Mouse (Mus musculus) liver, embryonic 13.5 days (tissue): Measurements from ENCODE around the gene Arhgap8. TPM values are rescaled to one million over a fixed set of nuclear protein-coding genes. Genes with fewer than 3 reads are reported as not detected.

ENCODE experiments used
- ATAC-seq: fragments of 200-750 bp; cut with Nextera tagmentation; 2 replicates; pipeline ENCODE4 v1.8.0; 2017; ENCODE audit warnings: low read depth, mild to moderate bottlenecking, moderate number of reproducible peaks, moderate library complexity
- DNase-seq: peaks from one replicate; pipeline ENCODE4 v3.0.0; 2022
- H3K27ac ChIP-seq: fragments of 300-500 bp; sonication (generic); 2 replicates; pipeline ENCODE4 v1.5.1; 2015; ENCODE audit warnings: moderate library complexity, mild to moderate bottlenecking, inconsistent platforms
- H3K27me3 ChIP-seq: fragments of 300-500 bp; sonication (generic); 2 replicates; pipeline ENCODE4 v1.6.1; 2015; ENCODE audit warnings: mild to moderate bottlenecking, inconsistent platforms
- H3K36me3 ChIP-seq: fragments of 300-500 bp; sonication (generic); 2 replicates; pipeline ENCODE4 v1.6.1; 2015; ENCODE audit warnings: mild to moderate bottlenecking, inconsistent platforms
- H3K4me1 ChIP-seq: fragments of 300-500 bp; sonication (generic); replicated peaks from 2 replicates; pipeline ENCODE4 v1.6.1; 2015; ENCODE audit warnings: inconsistent platforms
- H3K4me2 ChIP-seq: fragments of 300-500 bp; sonication (generic); 2 replicates; pipeline ENCODE4 v1.6.1; 2015; ENCODE audit warnings: inconsistent platforms, mild to moderate bottlenecking, moderate library complexity
- H3K4me3 ChIP-seq: fragments of 300-500 bp; sonication (generic); replicated peaks from 2 replicates; pipeline ENCODE4 v1.5.1; 2015; ENCODE audit warnings: mild to moderate bottlenecking, inconsistent platforms
- H3K9ac ChIP-seq: fragments of 300-500 bp; sonication (generic); 2 replicates; pipeline ENCODE4 v1.6.1; 2015; ENCODE audit warnings: mild to moderate bottlenecking, inconsistent platforms
- H3K9me3 ChIP-seq: fragments of 300-500 bp; sonication (generic); replicated peaks from 2 replicates; pipeline ENCODE4 v1.6.1; 2016; ENCODE audit warnings: inconsistent platforms
- WGBS: fragments of 180-500 bp; shearing (Covaris S2); methylation state at CpG from one replicate; pipeline ENCODE4 v1.1.7; 2015; ENCODE audit not compliant: insufficient replicate concordance; 5-methylcytosine and 5-hydroxymethylcytosine counted together
- polyA plus RNA-seq: library from polyadenylated mRNA; unstranded; fragments of >200 nt; fragmentation: Nextera tagmentation; extraction: Ambion mirVana; gene quantifications from 2 replicates; pipeline ENCODE4 v1.2.1, GENCODE M21; 2015

The Arhgap8 gene
- polyA plus RNA-seq, 1 experiment from 2014 or later: 0.54 TPM

DNA sequence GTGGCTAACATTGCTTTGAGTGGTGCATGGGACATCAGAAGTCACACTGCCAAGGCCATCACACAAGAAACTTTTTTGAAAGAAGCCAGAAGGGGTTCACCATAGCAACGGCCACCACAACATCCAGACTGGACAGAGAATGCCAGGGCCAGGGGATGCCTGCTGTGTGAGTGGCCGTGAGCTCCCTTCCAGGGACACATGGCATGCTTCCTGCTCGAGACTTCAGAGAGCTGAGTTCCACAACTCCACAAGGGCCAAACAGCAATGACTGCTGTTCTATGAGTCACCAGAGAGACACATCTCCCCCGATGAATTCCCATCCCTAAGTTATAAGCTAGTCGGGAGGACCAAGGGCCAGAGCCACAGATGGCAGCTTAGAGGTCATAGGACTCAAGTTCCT is 91.3 kb downstream of the Arhgap8 start:
- DNase-seq: no peak

DNA sequence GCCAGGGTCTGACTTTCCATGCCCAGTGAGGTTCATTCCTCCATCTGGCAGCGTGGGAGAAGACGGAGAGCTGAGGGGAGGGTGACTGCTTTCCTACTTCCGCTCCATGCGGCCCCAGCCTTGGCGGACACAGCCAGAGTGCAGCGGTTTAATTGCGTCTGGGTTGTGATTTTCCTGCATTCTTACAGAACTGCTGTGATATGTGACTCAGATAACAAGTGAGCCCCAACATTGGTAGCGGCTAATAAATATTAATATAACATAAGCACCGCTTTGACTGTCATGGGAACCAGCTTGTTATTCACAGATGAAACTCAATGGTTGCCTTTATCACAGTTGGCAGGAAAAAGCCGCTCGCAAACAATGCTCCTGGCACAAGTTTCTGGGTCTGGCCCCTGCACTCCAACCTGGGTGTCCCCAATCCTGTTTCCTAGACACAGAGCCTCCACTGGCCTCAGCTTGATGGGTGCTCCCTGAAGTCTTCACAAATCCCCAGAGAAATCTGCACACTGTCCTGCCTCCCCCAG is 93.0 kb downstream of the Arhgap8 start:
- DNase-seq: no peak
- no peaks in the 10 kb centered on the region for H3K36me3 ChIP-seq
- H3K27me3 ChIP-seq: no peaks in the 10 kb centered on the region
- H3K9ac ChIP-seq: no peak overlapping the region
- H3K4me2 ChIP-seq: no peak overlapping the region
- ATAC-seq: no peak
- H3K9me3 ChIP-seq: no peaks in the 10 kb centered on the region
- no peaks in the 10 kb centered on the region for H3K4me1 ChIP-seq
- H3K4me3 ChIP-seq: no peak overlapping the region
- no peak overlapping the region for H3K27ac ChIP-seq
- WGBS: 81% methylated on average over 11 of the region's 11 CpGs

More for the DNA sequence above, 91.3 kb downstream of the Arhgap8 start:
- no peak overlapping the region for H3K27ac ChIP-seq
- H3K36me3 ChIP-seq: no peaks in the 10 kb centered on the region
- WGBS: 50% methylated on average over 5 of the region's 5 CpGs
- H3K4me2 ChIP-seq: no peak overlapping the region
- no peak for ATAC-seq
- no peaks in the 10 kb centered on the region for H3K4me1 ChIP-seq
- no peaks in the 10 kb centered on the region for H3K27me3 ChIP-seq
- no peak overlapping the region for H3K4me3 ChIP-seq
- no peaks in the 10 kb centered on the region for H3K9me3 ChIP-seq
- H3K9ac ChIP-seq: no peak overlapping the region

DNA sequence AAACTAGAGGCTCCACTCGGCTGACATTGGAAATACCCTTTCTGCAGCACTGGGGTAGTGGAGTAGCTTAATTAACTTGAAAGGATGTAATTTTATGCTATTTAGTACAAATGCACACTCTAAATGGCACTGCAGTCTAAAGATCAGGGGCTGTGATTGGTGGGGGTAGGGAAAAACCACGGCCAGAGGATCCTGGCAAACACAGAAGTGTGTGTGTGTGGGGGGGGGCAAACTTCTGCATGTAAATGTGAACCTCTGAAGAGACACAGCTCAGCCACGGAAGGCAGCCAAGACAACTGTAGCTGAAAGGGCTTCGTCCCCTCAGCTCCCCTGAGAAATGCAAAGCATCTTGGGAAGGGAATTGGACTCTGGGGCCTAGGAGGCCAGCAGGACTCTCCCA is 95.3 kb downstream of the Arhgap8 start:
- Histone ChIP-seq H3K9ac (no peak overlapping the region), H3K27ac (no peak overlapping the region)

DNA sequence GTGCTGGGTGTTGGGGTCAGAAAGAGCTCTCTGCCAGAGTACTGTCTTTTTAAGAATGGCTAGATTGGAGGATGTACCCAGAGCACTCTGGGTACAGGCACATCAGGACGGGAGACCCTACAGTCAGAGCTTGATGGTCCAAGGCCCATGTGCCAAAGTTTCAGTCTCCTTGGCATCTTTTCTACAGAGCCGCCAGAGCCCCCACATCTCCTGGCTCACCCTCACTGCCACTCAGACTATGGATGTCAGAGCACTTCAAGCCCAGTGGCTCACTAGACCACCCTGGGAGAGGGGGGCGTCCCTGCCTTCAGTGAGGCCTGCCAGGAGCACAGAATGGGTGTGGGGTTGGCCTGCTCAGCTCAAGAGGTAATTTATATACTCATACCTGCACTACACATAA is 97.7 kb downstream of the Arhgap8 start:
- Histone ChIP-seq H3K27me3 (no peaks in the 10 kb centered on the region), H3K4me2 (no peak overlapping the region), H3K4me1 (no peaks in the 10 kb centered on the region), H3K9ac (no peak overlapping the region), H3K4me3 (no peak overlapping the region), H3K36me3 (no peaks in the 10 kb centered on the region), H3K9me3 (no peaks in the 10 kb centered on the region), H3K27ac (no peak overlapping the region)
- 47% methylated on average over 3 of the region's 3 CpGs for WGBS
- ATAC-seq (no peak), DNase-seq (no peak)

More for the DNA sequence above, 95.3 kb downstream of the Arhgap8 start:
- H3K9me3 ChIP-seq: no peaks in the 10 kb centered on the region
- no peak overlapping the region for H3K4me3 ChIP-seq
- no peaks in the 10 kb centered on the region for H3K27me3 ChIP-seq
- WGBS: 48% methylated on average over 4 of the region's 4 CpGs
- ATAC-seq (no peak), DNase-seq (no peak)
- no peak overlapping the region for H3K4me2 ChIP-seq
- H3K4me1 ChIP-seq: no peaks in the 10 kb centered on the region
- no peaks in the 10 kb centered on the region for H3K36me3 ChIP-seq

DNA sequence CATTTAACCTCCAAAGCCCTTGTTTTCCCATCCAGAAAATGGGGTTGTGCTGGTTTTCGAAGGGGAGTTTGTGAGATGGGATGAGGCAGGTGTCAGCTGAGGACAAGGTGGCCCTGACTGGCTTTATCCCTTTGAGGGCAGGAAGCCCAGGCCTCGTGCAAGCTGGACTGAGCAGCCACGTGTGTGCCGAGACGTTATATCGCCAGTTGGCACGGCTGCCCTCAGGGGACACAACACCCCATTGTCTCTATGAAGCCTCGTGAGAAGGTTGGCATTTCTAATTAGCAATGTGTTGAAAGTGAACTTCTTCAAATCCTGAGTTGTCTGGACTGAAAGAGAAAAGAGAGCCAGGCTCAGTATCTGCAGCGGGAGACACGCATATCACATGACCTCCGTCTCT is 98.4 kb downstream of the Arhgap8 start:
- ATAC-seq: no peak
- Histone ChIP-seq H3K4me2 (no peak overlapping the region), H3K9ac (no peak overlapping the region), H3K27ac (no peak overlapping the region), H3K4me3 (no peak overlapping the region), H3K27me3 (no peaks in the 10 kb centered on the region), H3K9me3 (no peaks in the 10 kb centered on the region), H3K36me3 (no peaks in the 10 kb centered on the region), H3K4me1 (no peaks in the 10 kb centered on the region)
- WGBS: 78% methylated on average over 11 of the region's 11 CpGs
- DNase-seq: no peak

DNA sequence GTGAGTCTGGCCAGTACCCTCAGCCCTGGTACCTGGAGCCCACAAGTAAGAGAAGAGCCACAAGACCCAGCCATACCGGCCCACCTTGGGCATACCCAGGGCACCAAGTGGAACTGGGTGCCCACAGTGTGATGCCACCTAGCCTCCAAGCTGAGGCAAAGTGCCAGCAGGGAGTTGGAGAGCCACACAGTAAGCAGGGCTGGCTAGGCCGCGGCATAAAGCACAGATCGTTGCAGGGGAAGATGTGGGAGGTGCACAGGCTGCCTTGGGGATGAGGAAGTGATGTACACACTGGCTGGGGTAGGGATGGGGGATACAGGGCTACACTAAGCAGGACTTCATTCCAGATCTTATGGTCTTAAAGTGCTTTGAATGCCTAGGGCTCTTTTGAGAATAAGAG is 101.0 kb downstream of the Arhgap8 start:
- Histone ChIP-seq H3K9ac (no peak overlapping the region), H3K27me3 (no peaks in the 10 kb centered on the region), H3K36me3 (no peaks in the 10 kb centered on the region), H3K9me3 (no peaks in the 10 kb centered on the region), H3K27ac (no peak overlapping the region), H3K4me1 (no peaks in the 10 kb centered on the region), H3K4me3 (no peak overlapping the region), H3K4me2 (no peak overlapping the region)
- ATAC-seq (no peak), DNase-seq (no peak)
- WGBS: 75% methylated on average over 4 of the region's 4 CpGs

Other genes starting within 250 kb of the Arhgap8 start
- gene Rtl6, start 162.2 kb upstream of the Arhgap8 start, polyA plus RNA-seq: 1.1 and 1.3 TPM in 2 replicates
- 7.6 and 7.8 TPM in 2 replicates for gene Prr5, start 50.4 kb upstream of the Arhgap8 start, polyA plus RNA-seq
- 0.12 TPM in 1 of 2 replicates, not detected in the other for gene Phf21b, start 136.0 kb downstream of the Arhgap8 start, polyA plus RNA-seq
- gene Gm29666, start 200.0 kb downstream of the Arhgap8 start, polyA plus RNA-seq: 0.37 and 0.50 TPM in 2 replicates
- 30.0 and 42.7 TPM in 2 replicates for gene Nup50, start 203.4 kb downstream of the Arhgap8 start, polyA plus RNA-seq